Mouse (Mus musculus) spleen, adult 2 months (tissue): ENCODE results near the gene Ptprn2.

Experiments used
- CTCF ChIP-seq: fragments of 200-500 bp; IDR thresholded peaks from 2 replicates; pipeline ENCODE4 v1.5.1; 2011; ENCODE audit warnings: mild to moderate bottlenecking, inconsistent platforms; ENCODE audit not compliant: insufficient read depth, insufficient read length, insufficient replicate concordance; ENCODE audit errors: extremely low read depth
- POLR2A ChIP-seq: fragments of 200-500 bp; IDR thresholded peaks from 2 replicates; pipeline ENCODE4 v1.6.1; 2011; ENCODE audit warnings: low read depth, low read length, inconsistent platforms

DNA sequence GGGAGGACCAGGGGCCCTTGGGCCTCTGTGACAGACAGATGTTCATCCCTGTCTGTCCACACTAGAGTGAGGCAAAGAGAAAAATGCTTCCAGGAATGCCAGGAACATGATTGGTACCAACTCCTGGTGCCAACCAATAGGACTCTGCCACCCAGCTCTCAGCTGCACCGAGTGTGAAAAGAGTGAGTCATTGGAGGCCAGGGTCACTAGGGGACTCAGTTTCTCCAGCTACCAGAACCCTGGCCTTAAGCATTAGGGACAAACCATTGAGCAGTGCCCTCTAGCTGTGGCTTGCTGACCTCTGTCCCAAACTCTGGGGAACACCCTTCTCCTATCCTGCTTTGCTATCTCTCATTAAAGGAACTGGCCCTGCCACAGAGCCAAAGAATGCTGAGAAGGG, 728.0 kb downstream of the Ptprn2 start:
- no peak for TF ChIP-seq POLR2A
- no peak for TF ChIP-seq CTCF
